Mouse (Mus musculus) hindlimb bud, embryonic 11.5 days (tissue): Measurements from ENCODE around the gene Naa38.

ENCODE experiments used
- DNase-seq: peaks from one replicate; pipeline ENCODE4 v3.0.0-alpha.2; 2012; ENCODE audit warnings: low read depth, low spot score; ENCODE audit errors: extremely low spot score

The Naa38 gene

DNA sequence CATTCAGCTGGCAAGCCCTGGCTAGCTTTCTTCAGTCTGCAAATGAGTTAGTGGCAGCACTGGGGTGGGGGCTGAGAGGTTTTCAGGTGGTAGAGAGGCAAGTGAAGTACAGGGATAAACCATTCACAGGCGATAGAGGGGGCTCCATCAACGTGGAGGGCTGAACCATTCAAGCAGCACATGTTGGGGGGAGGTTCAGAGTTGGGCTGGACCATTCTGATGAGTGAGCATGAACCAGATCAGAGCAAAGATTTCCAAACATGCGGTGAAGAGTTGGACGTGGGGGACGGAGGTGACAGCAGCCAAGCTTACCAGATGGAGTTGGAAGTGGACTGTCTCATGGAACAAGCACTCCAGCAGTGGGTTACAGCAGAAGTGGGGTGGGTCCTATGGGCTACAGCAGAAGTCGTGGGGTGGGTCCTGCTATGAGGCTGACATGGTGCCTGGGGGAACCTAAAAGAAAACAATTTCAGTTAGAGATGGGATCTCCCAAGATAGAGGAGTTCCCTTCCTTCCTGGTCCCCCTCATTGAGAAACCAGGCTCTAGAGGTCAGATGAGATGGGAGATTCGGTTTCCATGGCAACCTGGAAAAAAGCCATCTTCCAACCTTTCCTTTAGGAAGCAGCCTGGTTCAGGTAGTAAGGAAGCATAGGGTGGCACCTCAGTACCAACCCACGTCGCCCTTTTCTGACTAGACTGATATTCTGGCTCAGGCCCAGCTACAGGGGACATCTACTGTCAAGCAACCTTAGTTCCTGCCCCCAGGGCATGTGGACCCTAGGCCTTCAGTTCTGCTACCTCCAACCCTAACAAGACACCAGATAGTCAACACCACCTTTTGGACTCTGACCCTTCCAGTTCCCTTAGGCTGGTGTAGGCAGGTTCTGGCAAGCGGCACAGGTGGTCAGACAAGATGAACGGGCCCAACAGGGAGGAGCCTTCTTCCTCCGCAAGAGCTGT is 18.2 kb downstream of the Naa38 start, which contains the start of gene Kdm6b:
Gene Kdm6b (minus strand): TSS at position 455 of the 961 bp plus-strand sequence.
- no peak for DNase-seq

DNA sequence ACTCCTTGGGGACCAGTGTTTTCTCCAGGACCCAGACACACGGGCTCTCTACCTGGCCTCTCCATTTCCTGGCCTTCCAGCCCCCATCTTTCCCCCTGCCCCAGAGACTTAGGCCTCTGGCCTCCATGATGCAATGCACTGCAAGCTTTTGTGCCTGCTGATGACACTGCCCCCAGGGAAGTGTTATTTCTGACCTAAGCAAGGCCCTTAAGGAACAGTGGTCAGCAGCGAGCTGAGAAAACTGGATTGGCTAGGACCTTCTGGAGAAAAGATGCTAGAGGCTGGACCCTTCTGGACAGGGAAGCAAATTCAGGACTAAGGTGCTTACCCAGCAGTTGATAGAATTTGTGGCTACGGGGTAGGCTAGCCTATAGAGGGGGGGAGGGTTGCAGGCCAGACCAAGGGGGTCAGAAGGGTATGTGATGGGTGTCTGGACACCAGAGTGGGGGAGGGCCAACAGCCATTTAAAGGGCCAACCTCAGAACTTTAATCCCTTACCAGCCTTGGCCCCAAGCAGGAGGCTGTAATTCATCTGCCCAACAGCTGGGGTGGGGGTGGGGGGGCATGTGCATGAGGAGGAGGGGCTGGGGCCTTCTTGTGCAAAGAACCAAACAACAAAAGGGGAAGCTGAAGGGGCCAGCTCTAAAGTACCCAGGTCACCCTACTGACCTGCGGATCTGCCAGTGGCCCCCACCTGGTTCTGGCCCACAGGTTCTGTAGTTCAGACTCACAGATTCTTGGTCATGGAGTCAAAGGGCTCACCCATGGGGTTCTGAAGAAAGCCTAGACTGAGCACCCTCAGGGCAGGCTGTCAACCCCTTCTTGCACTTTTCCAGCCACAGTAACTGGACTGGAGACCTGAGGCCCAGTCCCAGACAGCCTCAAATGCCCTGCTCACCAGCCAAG is 19.4 kb downstream of the Naa38 start:
- no peak for DNase-seq

DNA sequence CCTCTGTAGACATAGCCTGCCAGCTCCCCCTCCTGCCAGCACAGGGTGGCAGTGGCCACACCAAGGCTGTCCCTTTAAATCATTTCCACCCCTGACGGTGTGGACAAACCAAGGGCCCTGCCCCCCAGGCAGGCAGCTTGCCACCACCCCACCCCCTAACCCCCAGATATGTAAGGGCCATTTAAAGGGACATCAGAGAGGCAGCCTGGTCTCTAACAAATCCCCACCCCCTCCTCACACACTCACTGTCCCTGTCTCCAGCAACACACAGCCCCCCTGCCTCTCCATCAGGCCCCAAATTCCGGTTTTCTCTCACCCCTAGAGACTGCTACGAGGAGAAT is 20.0 kb downstream of the Naa38 start:
- no peak for DNase-seq

DNA sequence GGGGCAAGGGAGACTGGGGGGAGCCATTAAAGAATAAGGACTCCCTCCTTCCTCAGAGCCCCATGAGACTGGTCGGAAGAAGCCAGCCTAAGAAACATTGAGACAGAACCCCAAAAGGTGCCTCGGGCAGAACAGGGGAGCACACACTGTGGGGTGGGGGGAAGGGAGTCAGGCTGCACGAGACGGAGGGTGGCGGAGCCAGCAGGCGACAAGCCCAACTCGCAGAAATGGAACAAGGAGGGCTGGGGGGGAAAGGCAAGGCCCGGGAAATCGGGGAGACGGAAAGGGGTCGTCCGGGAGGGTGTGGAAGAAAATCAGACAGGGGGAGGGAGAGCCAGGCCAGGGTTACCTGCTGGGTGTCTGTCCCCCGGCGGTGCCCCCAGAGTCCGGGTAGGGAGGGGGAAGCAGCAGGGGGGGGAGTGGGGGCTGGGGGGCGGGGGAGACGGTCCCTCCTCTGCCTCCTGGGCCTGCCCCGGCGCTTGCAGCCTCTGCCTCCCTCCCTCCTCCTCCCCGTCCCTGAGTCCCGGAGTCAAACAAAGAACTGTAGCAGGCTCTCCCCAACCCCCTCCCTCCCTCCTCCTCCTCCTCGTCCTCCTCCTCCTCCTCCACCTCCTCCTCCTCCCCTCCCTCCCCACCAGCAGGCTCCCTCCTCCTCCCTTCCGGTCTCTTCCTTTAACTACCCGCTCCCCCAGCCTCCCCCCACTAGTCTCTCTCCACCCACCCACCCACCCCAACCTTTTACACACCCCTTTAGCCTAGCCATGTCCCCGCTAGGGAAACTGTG is 20.6 kb downstream of the Naa38 start:
- no peak for DNase-seq

DNA sequence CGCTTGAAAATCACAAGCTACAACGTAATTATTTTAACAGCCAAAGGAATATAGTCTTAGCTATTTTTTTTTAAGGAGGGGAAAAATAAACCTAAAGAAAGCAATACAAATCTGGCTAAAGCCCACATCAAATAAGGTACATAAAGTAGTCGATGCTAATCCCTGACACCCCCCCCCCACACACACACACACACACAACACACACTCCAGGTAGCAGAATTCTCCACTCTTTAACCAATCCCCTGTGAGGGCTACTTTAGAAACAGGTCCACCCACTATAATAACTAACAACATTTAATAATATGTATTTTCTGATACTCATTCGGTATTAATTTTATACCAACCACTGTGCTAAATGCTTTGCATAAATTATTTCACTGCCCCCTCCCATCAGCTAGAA is 21.2 kb downstream of the Naa38 start:
- DNase-seq: no peak

DNA sequence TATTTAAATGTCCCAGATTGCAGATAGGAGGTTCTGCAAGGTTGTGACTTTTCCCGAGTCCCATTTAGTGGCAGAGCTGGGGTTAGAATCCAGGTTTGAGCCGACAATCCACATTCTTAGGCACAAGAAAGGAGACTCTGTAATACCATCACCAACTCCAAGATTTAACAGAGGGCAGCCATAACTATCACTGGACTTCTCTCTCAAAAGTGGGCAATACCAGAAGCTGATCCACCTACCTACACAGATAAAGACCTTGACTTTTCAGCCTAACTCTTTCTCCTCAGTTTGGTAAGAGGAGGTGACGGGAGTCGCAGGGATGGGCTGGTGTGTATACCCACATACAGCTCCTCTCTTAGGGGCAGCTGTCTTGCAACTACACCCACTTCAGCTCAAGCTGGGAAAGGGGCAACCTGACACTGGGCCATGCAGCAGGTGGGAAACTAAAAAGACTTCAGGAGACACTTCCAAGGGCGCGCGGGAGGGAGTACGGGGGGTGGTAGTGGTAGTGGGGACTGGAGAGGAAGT is 21.7 kb downstream of the Naa38 start:
- no peak for DNase-seq

DNA sequence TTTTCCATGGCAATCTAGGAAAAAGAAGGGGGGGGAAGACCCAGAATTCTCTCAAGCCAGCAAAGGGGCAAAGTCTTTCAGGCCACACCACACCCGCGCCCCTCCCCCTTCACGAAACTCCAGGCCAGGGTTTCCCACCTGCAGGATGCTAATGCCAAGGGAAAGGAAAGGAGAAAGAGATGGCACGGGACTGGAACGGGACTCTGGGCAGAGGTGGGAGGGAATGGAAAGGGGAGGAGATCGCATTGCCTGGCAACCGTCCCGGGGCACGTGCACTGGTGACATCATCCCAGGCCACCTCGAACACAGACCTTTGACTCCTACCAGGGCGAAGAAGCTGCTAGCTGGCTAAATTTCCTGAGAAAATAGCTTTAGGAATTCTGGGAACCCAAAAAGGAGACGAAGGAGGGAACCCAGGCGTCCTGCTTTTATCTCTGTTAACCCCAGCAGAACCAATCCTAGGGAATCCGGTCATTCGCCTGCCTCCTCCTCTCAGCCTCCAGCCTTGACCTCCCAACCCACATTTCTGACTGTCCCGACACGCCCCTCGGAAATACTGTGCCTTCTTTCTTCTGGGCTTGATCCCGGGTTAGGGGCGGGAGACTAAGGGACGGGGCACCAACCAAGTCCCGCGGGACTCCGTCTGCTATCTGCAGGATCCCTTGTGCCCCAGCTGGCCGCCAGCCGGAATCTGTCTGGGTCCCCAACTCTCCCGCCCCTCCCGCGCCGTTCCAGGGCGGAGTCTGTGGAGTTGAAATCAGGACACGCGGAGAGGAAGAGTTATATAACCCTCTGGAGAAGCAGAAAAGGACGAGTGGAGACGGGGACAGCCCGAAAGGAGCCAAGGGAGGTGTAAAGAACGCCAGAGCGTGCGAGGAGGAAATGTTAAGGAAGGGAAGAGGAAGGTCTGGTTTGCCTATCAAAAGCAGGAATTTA is 22.4 kb downstream of the Naa38 start:
- DNase-seq: no peak

DNA sequence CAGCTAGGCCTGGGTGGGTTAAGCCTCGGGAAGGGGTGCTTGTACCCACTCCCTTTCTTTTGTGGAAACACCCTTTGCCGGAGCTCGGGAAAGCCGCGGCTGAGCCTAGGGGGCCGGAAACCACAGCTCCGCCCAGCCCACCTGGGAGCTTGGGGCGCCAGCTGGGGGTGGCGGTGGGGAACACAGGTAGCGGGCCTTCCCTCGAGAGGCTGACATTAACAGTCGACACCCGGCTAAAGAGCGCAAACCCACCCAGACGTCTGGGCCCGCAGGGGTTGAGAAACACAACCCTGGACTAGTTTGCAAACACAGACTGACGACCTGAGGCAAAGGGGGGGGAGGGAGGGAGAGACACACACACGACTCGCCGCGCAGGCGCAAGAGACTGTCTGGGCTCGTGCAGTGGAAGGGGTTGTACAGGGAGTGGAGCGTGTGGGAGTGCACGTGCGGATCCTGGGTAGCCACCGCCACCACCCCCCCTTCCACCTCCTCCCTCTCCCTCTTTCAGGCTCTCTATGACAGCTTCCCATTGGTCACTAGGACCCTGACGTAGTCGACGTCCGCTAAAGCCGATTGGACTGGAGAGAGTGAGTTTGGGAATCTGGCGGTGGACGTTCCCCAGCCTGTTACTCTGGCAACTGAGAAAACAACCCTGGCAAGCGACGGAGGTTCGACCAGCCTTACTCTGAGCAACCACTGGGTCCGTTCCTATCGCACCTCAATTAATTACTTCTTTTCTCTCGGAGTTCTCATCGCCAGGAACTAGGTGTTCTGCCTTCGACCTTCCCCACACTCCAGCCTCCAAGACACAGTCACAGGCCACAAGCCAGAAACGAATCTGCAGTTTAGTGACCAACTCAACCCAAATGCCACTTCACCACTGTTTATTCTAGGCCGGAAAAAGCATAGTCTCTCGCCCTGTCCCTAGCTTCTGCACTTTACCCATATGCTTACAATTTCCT is 23.5 kb downstream of the Naa38 start:
- DNase-seq: peak; percentile 96

DNA sequence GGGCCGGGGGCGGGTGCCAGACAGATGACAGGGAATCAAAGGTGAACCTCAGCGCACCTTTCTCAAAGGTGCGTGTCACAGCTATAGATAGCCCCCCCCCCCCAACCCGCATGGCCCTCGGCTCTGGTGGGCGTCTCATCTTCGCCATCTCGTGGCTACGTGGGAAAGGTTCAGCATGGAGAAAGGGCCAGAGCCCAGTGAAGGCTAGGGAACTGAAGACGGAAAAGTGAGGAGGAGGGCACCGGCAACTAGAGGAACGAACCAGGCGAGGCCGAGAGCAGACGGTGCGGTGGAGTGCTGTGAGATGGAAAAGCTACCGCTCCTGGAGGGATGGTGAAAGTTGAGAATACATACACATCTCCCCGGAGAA is 24.1 kb downstream of the Naa38 start:
- no peak for DNase-seq

DNA sequence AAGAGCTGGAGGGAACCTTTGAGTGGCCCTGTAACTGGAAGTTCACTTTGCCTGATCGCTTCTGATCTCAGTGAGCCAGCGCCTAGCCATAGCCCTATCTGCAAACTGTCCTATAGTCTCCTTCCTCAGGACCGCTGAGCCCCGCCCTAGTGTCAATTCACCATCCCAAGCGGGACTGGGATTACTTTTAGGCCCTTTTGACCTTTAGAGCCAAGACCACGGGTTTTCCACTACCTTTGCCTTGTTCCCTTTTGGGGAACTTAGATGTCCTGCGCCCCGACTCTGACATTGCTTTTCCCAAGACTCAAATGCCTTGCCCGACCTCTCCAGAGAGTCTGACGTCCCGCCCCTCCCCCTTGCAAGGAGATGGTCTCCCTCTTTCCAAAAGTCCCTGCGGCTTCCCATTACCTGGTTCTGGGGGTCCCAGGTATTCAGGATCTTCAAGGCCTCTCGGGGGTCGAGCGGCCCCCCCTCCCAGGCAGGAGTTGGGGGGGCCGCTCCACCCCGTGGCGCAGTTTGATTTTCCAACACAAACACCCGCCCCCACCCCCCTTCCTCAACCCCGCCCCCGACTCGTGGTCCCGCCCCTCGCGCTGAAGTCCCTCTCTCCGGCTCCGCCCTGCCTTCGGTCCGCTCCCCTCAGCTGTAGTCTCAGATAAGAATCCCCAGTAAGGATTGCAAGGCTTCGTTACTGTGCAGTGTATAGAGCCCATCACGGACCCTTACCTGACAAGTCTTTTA is 24.7 kb downstream of the Naa38 start:
- DNase-seq: no peak

DNA sequence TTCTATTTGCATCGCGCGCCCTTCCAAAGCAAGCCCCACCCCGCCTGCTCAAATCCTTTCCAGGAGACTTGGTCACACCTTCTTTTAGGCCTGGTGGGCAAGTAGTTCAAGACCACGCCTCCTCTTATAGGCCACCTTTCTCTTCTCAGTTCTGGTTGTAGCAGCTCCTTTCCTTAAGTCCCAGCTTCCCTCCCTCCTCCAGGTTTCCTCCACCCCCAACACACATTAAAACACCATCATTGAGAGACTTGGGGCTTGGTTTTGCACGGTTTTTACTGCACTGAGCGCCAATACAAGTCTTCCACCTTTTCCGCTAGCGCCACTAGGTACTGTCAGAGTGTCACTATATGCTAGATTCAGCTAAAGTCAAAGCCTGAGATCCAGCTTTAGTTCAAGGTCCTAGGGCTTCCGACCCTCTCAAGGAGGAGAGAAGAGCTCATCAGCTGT is 25.3 kb downstream of the Naa38 start:
- no peak for DNase-seq

DNA sequence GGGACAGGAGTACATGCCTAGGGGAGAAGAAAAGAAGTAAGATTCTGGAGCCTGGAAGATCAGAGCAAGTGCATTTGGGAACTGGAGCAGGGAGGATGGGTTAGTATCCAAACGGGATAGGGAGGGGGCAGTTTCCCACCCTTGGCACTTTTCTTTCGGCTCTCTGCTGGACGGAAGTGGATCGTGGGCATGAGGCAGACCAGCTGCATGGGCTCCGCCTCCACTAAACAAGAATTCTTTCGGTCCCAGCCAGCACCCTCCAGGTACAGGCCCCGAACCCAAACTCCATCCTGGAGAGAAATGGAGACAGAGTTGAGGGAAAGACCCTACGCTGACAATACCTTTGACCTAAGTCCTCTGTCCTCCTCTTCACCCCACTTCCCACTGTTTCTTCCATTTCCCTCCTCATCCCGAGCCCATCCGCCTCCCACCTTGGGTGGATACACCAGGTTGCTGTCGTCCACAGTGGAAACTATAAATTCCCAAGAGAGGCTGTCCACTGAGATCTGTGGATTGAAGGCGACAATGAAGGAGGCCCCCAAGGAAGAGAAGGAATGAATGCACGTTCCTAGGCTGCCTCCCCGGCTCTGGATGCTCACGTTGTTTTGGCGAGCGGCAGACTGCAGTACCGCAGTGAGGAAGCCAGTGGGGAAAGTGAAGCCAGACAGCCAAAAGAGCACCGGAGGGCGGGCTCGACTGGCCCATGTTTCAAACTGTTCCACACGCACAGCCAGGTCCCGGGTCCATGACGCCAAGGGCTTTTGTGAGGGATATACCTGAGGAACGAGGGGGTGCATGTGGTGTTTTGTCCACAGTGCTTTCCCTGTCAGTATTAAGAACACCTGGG is 26.1 kb downstream of the Naa38 start:
- no peak for DNase-seq

DNA sequence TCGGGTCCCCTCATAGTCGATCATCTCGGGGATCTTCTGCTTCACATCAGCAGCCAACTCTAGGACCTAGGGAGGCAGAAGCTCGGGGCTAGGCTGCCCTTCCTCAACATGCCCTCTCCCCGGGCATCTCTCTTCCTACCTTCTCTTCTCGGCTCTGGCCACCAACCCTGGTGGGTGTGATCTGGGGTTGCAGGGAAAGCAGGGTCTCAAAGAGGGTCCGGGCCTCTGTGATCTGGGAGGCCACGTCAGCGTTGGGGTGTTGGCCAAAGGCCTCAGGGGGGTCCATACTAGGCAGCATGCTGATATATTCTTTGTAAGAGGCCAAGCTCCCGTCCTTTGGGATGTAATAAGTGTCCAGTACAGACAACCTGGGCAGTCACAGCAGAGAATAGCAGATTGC is 27.6 kb downstream of the Naa38 start:
- DNase-seq: no peak

DNA sequence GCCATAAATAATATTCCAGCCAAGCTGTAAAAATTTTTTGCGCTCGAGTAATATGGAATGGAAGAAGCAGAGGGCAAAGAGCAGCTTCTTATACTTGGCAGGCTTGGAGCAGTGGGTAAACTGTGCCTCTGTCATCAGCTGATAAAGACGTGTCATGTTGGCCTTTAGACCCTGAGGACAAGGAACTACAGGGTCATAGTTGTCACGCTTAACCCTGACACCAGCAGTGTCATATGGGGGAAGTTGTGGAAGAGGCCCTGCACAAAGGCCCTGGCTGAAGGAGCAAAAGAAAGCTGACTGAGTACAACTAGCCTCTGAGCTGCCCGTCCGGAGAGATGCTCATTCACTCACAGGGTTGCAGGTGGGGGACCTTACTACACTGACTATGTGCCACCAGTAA is 28.6 kb downstream of the Naa38 start:
- no peak for DNase-seq

DNA sequence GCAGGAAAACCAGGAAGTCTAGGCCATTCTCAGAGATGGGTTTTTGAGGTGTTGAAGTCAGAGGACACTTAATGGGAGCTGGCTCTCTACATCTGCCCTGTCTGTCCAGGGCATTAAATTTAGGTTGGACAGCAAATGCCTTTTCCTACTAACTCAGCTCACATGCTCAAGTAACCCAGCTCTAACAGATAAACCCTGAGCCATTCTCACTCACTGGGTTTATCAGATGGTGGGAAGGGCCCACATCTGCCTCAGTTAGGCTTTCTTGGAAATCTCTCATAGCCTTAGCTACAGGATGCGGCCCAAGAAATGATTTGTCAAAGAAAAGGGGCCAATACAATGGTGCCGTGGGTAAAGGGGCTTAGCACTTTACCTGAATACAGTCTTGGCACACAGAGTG is 31.0 kb downstream of the Naa38 start:
- DNase-seq: no peak

DNA sequence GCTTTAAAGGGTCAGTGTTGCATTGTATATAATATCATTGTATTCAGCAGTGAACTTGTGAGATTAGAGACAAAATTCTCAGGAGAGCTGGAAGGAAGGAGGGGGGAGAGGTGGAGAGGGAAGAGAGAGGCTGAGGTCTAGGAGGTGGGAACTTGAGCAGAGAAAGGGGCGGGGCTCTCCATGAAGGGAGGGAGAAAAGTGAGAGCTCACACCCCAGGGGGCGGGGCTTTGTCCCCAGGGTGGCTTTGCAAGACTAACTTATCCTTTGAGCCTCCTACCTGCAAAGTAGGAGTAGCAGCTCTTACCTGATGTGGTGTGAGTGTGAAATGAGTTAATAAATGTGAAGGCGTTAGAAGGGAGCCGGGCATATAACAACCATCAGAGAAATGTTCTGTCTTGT is 33.5 kb downstream of the Naa38 start:
- no peak for DNase-seq

DNA sequence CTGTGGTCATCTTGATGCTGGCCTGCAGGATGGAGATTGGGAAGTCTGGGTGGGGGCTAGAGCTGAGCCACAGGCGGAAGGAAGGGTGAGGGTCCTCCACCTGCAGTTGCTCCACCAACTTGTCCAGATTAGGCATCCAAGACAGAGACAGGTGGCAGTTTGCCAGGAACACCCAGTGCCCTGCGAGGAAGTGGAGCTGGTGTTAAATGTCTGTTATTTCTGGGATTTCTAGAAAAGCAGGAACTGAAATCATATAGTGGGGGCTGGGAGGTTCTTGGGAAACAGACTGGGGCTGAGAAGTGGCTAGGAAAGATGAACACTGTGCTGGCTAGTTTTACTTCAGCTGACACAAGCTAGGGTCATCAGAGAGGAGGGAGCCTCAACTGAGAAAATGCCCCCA is 34.0 kb downstream of the Naa38 start:
- DNase-seq: no peak
